Mouse (Mus musculus): Measurements from ENCODE around the gene Impg1. TPM values are rescaled to one million over a fixed set of nuclear protein-coding genes. Genes with fewer than 3 reads are reported as not detected.

Gene Impg1
- not detected in 2 replicates for polyA plus RNA-seq (2011; ENCODE audit: insufficient read depth, insufficient read length, low replicate concordance, missing spikeins)

DNA sequence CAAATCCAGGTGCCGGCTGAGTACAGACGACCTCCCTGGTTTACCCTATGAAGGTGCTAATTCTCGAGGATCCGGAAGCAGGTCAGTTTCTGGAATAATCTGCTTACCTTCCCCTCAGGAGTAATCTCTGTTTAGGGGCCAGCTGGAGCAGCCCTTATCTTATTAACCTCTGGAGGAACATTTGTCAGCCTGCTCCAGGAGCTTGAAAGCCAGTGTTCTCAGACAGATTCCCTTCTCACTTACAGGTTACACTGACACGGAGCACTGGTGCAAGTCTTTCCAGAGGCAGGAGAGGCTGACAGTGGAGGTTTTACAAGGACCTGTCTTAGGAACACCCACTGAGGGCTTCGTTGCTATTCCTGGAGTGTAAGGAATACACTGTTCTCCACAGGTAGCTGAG lies at the start of gene Impg1:
TSS of gene Impg1 (minus strand) at position 101 of the 400 bp plus-strand sequence.
- TF ChIP-seq POLR2A (IDR thresholded peaks at IDR 0.05; ENCODE audit: borderline replicate concordance, control insufficient read depth, low read depth, low read length) (no peak), CTCF (IDR thresholded peaks at IDR 0.05; ENCODE audit: control insufficient read depth, insufficient read depth, low read length) (no peak)
- no peaks in the 10 kb centered on the region for H3K4me1 ChIP-seq (ENCODE audit: control insufficient read depth, insufficient read depth, low read length)
- H3K27ac ChIP-seq (ENCODE audit: control insufficient read depth, insufficient read depth, low read depth, low read length, poor library complexity): no peak within 1 kb of the TSS
- no peak within 1 kb of the TSS for H3K4me3 ChIP-seq (replicated peaks; ENCODE audit: control insufficient read depth, low read depth, low read length)
- 77% methylated on average over 6 of the region's 6 CpGs for WGBS

GRCm38 (mm10) chr9:80509464-80510153 lies 44.3 kb upstream of the Impg1 start:
- Histone ChIP-seq H3K4me1 (ENCODE audit: control insufficient read depth, insufficient read depth, low read length) (peaks cover 2% of the 10 kb centered on the region; the same call in 1 of the 2 replicates), H3K4me3 (replicated peaks; ENCODE audit: control insufficient read depth, low read depth, low read length) (no peak overlapping the region), H3K27ac (ENCODE audit: control insufficient read depth, insufficient read depth, low read depth, low read length, poor library complexity) (no peak overlapping the region)
- no peak for TF ChIP-seq POLR2A (IDR thresholded peaks at IDR 0.05; ENCODE audit: borderline replicate concordance, control insufficient read depth, low read depth, low read length)
- TF ChIP-seq CTCF (IDR thresholded peaks at IDR 0.05; ENCODE audit: control insufficient read depth, insufficient read depth, low read length): no peak
- WGBS: 31% methylated on average over 7 of the region's 7 CpGs

- WGBS: 58% methylated on average over 2 of the region's 2 CpGs
- Histone ChIP-seq H3K27ac (ENCODE audit: control insufficient read depth, insufficient read depth, low read depth, low read length, poor library complexity) (no peak overlapping the region), H3K4me1 (ENCODE audit: control insufficient read depth, insufficient read depth, low read length) (no peaks in the 10 kb centered on the region; the same call in 1 of the 2 replicates), H3K4me3 (replicated peaks; ENCODE audit: control insufficient read depth, low read depth, low read length) (no peak overlapping the region)
- no peak for TF ChIP-seq CTCF (IDR thresholded peaks at IDR 0.05; ENCODE audit: control insufficient read depth, insufficient read depth, low read length)
- TF ChIP-seq POLR2A (IDR thresholded peaks at IDR 0.05; ENCODE audit: borderline replicate concordance, control insufficient read depth, low read depth, low read length): no peak
Measured at GRCm38 (mm10) chr9:80504496-80505012, 39.3 kb upstream of the Impg1 start.

GRCm38 (mm10) chr9:80491591-80491990 lies 26.3 kb upstream of the Impg1 start:
- Histone ChIP-seq H3K4me1 (ENCODE audit: control insufficient read depth, insufficient read depth, low read length) (no peaks in the 10 kb centered on the region), H3K4me3 (replicated peaks; ENCODE audit: control insufficient read depth, low read depth, low read length) (no peak overlapping the region), H3K27ac (ENCODE audit: control insufficient read depth, insufficient read depth, low read depth, low read length, poor library complexity) (no peak overlapping the region)
- TF ChIP-seq POLR2A (IDR thresholded peaks at IDR 0.05; ENCODE audit: borderline replicate concordance, control insufficient read depth, low read depth, low read length): no peak
- TF ChIP-seq CTCF (IDR thresholded peaks at IDR 0.05; ENCODE audit: control insufficient read depth, insufficient read depth, low read length): no peak
- 75% methylated on average over 4 of the region's 4 CpGs for WGBS

DNA sequence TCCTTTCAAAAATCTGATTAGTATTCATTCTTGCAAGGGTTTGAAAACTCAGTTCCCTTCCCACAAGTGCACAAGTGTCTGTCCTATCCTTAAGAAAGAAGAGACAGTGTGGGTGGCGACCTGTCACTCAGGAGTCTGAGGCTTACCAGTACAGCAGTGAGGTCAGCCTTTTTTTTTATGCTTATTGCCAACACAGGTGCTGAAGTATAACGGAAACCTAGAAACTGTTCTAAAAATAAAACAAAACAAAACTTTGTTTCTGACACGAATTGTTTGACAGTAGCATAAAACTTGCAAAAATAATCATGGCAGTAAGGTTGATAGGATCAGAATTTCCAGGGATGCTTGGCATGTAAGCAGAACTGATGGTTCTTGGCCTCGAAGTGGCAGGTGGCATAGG lies 4.9 kb downstream of the Impg1 start:
- Histone ChIP-seq H3K4me3 (replicated peaks; ENCODE audit: control insufficient read depth, low read depth, low read length) (no peak overlapping the region), H3K4me1 (ENCODE audit: control insufficient read depth, insufficient read depth, low read length) (no peaks in the 10 kb centered on the region), H3K27ac (ENCODE audit: control insufficient read depth, insufficient read depth, low read depth, low read length, poor library complexity) (no peak overlapping the region)
- TF ChIP-seq CTCF (IDR thresholded peaks at IDR 0.05; ENCODE audit: control insufficient read depth, insufficient read depth, low read length): no peak
- no peak for TF ChIP-seq POLR2A (IDR thresholded peaks at IDR 0.05; ENCODE audit: borderline replicate concordance, control insufficient read depth, low read depth, low read length)
- WGBS: 41% methylated on average over 4 of the region's 4 CpGs

GRCm38 (mm10) chr9:80450467-80451261 lies 14.6 kb downstream of the Impg1 start:
- H3K27ac ChIP-seq (ENCODE audit: control insufficient read depth, insufficient read depth, low read depth, low read length, poor library complexity): no peak overlapping the region
- H3K4me1 ChIP-seq (ENCODE audit: control insufficient read depth, insufficient read depth, low read length): no peaks in the 10 kb centered on the region
- 74% methylated on average over 3 of the region's 3 CpGs for WGBS
- H3K4me3 ChIP-seq (replicated peaks; ENCODE audit: control insufficient read depth, low read depth, low read length): no peak overlapping the region
- no peak for TF ChIP-seq CTCF (IDR thresholded peaks at IDR 0.05; ENCODE audit: control insufficient read depth, insufficient read depth, low read length)
- TF ChIP-seq POLR2A (IDR thresholded peaks at IDR 0.05; ENCODE audit: borderline replicate concordance, control insufficient read depth, low read depth, low read length): no peak

GRCm38 (mm10) chr9:80441096-80441710 lies 24.1 kb downstream of the Impg1 start:
- Histone ChIP-seq H3K4me1 (ENCODE audit: control insufficient read depth, insufficient read depth, low read length) (no peaks in the 10 kb centered on the region), H3K4me3 (replicated peaks; ENCODE audit: control insufficient read depth, low read depth, low read length) (no peak overlapping the region), H3K27ac (ENCODE audit: control insufficient read depth, insufficient read depth, low read depth, low read length, poor library complexity) (no peak overlapping the region)
- TF ChIP-seq CTCF (IDR thresholded peaks at IDR 0.05; ENCODE audit: control insufficient read depth, insufficient read depth, low read length): no peak
- no peak for TF ChIP-seq POLR2A (IDR thresholded peaks at IDR 0.05; ENCODE audit: borderline replicate concordance, control insufficient read depth, low read depth, low read length)
- 25% methylated on average over 5 of the region's 5 CpGs for WGBS

DNA sequence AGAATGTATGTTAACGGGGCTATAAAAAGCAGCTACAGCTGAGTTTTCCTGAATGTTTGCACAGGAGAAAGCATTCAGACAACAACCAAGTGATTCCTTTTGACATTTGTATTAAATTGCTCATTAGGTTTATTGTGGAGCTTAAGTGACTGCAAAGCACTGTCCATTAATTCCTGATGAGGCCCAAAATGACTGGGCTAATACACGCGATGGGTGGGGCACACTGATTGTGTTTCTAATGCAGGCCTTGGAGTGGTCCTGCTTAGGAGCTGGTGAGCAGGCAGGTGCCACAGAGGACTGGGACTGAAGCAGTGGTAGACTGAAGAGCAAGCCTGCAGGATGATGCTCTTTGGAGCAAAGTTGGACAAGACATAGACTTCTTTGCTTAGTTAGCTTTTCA lies 73.9 kb downstream of the Impg1 start:
- Histone ChIP-seq H3K4me3 (replicated peaks; ENCODE audit: control insufficient read depth, low read depth, low read length) (no peak overlapping the region), H3K4me1 (ENCODE audit: control insufficient read depth, insufficient read depth, low read length) (no peaks in the 10 kb centered on the region), H3K27ac (ENCODE audit: control insufficient read depth, insufficient read depth, low read depth, low read length, poor library complexity) (no peak overlapping the region)
- 90% methylated on average over 3 of the region's 3 CpGs for WGBS
- no peak for TF ChIP-seq CTCF (IDR thresholded peaks at IDR 0.05; ENCODE audit: control insufficient read depth, insufficient read depth, low read length)
- no peak for TF ChIP-seq POLR2A (IDR thresholded peaks at IDR 0.05; ENCODE audit: borderline replicate concordance, control insufficient read depth, low read depth, low read length)

All from bone marrow, adult 2 months (tissue).